Mouse (Mus musculus): ENCODE measurements around the gene Gpm6b.

- no peak for TF ChIP-seq EP300 (IDR thresholded peaks at IDR 0.05; ENCODE audit: low read depth)
- no peak for TF ChIP-seq CTCF (IDR thresholded peaks at IDR 0.05; ENCODE audit: low read depth)
Observed at GRCm38 (mm10) chrX:166434812-166435211, 196.1 kb downstream of the Gpm6b start.

All from liver, postnatal 0 days (tissue).